Mouse (Mus musculus) embryonic facial prominence, embryonic 10.5 days (tissue): ENCODE results near the gene Ptx4. TPM values are rescaled to one million over a fixed set of nuclear protein-coding genes. Genes with fewer than 3 reads are reported as not detected.
A peak's percentile ranks its signal among the peaks of the same experiment; 100 is the strongest.

Source experiments
- DNase-seq: peaks from one replicate; pipeline ENCODE4 v3.0.0-alpha.2; 2017; ENCODE audit warnings: low spot score
- H3K27ac ChIP-seq: fragments of 300-500 bp; sonication (generic); replicated peaks from 2 replicates; pipeline ENCODE4 v1.5.1; 2016; ENCODE audit warnings: mild to moderate bottlenecking
- H3K27me3 ChIP-seq: fragments of 300-500 bp; sonication (generic); replicated peaks from 2 replicates; pipeline ENCODE4 v1.6.1; 2016; ENCODE audit warnings: low read depth, mild to moderate bottlenecking; ENCODE audit not compliant: poor library complexity, severe bottlenecking
- H3K36me3 ChIP-seq: fragments of 300-500 bp; sonication (generic); replicated peaks from 2 replicates; pipeline ENCODE4 v1.6.1; 2016; ENCODE audit warnings: mild to moderate bottlenecking, moderate library complexity
- H3K4me1 ChIP-seq: fragments of 300-500 bp; sonication (generic); 2 replicates; pipeline ENCODE4 v1.6.1; 2016
- H3K4me3 ChIP-seq: fragments of 300-500 bp; sonication (generic); 2 replicates; pipeline ENCODE4 v1.5.1; 2016; ENCODE audit warnings: mild to moderate bottlenecking, moderate library complexity
- H3K9me3 ChIP-seq: fragments of 300-500 bp; sonication (generic); 2 replicates; pipeline ENCODE4 v1.6.1; 2016; ENCODE audit warnings: mild to moderate bottlenecking
- WGBS: fragments of 180-500 bp; shearing (Covaris S2); methylation state at CpG from one replicate; pipeline ENCODE4 v1.1.7; 2016; 5-methylcytosine and 5-hydroxymethylcytosine counted together
- polyA plus RNA-seq: library from polyadenylated mRNA; unstranded; fragments of >200 nt; fragmentation: Nextera tagmentation; extraction: Ambion mirVana; gene quantifications from 2 replicates; pipeline ENCODE4 v1.2.1, GENCODE M21; 2016

The Ptx4 gene
- polyA plus RNA-seq: 0.09 and 0.14 TPM in 2 replicates

DNA sequence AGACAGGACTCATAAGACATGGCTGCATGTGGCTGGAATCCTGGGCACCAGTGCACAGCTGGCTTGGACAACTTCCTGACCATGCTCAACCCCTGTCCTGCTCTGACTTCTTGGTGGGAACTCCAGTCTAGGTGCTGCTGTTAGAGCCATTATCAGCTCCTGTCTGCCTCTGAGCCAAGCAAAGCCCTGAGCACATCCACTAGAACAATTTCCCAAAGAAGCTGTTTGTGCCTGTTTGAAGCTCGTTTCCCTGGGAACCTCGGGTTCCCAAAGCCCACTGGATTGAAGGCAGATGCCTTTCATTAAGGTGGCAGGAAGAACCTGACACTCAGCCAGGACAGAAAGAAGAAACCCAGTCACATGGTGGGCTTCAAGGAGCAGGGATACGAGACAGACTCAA is at the start of gene Ptx4:
TSS of gene Ptx4 (plus strand) at position 355 of the 400 bp plus-strand sequence.
- WGBS: 41% methylated on average over 3 of the region's 3 CpGs
- Histone ChIP-seq H3K27me3 (no peaks in the 10 kb centered on the region), H3K27ac (no peak within 1 kb of the TSS), H3K4me1 (peaks cover 17% of the 10 kb centered on the region), H3K9me3 (no peaks in the 10 kb centered on the region), H3K4me3 (no peak within 1 kb of the TSS), H3K36me3 (no peaks in the 10 kb centered on the region)
- peak; percentile 30 for DNase-seq

GRCm38 (mm10) chr17:25076906-25077305 is 43.7 kb upstream of the Ptx4 start:
- Histone ChIP-seq H3K27ac (no peak overlapping the region), H3K4me1 (peaks cover 18% of the 10 kb centered on the region), H3K27me3 (no peaks in the 10 kb centered on the region), H3K4me3 (peak overlapping the region; percentile 4; the same call in 1 of the 2 replicates), H3K36me3 (peaks cover 30% of the 10 kb centered on the region), H3K9me3 (no peaks in the 10 kb centered on the region)
- WGBS: 93% methylated on average over 4 of the region's 4 CpGs
- no peak for DNase-seq

DNA sequence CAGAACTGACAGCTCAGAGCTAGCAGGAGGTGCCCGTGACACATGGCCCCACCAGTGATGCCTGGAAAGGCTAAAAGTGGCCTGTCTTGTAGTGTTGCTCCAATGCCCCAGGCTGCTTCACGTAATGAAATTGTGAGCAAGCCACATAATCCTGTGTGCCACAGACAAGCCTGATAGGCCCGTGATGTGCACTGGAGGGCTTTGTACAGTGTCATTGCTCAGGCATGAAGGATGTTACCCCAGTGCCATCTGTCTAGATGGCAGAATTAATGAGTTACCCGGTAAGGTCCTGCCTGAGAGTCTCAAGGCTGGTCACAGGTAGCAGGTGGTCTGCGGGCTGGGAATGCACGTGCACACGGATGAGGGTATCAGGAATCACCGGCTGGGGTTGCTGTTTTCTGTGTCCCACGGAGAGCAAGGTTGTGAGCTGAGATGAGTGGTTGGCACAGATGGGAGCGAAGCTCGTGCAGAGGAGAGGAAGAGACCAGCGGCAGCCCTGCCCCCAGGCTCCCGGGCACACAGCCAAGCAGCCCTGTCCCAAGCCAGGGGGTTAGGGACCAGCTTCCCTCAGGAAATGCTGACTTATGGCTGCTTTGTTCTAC is 42.7 kb upstream of the Ptx4 start:
- Histone ChIP-seq H3K9me3 (no peaks in the 10 kb centered on the region), H3K4me1 (peaks cover 28% of the 10 kb centered on the region), H3K27me3 (no peaks in the 10 kb centered on the region), H3K27ac (no peak overlapping the region), H3K4me3 (peak overlapping the region; percentile 4; the same call in 1 of the 2 replicates), H3K36me3 (peaks cover 30% of the 10 kb centered on the region)
- no peak for DNase-seq
- 84% methylated on average over 13 of the region's 13 CpGs for WGBS

GRCm38 (mm10) chr17:25080210-25080609 is 40.4 kb upstream of the Ptx4 start:
- peak overlapping the region; percentile 76 for H3K27ac ChIP-seq
- H3K9me3 ChIP-seq: no peaks in the 10 kb centered on the region
- 92% methylated on average over 13 of the region's 13 CpGs for WGBS
- no peaks in the 10 kb centered on the region for H3K27me3 ChIP-seq
- DNase-seq: no peak
- H3K4me1 ChIP-seq: peaks cover 50% of the 10 kb centered on the region
- peak overlapping the region; percentile 43 for H3K4me3 ChIP-seq
- H3K36me3 ChIP-seq: peaks cover 28% of the 10 kb centered on the region

- 65% methylated on average over 11 of the region's 11 CpGs for WGBS
- Histone ChIP-seq H3K27me3 (no peaks in the 10 kb centered on the region), H3K36me3 (peaks cover 28% of the 10 kb centered on the region), H3K27ac (peak overlapping the region; percentile 76), H3K4me3 (peak overlapping the region; percentile 43), H3K9me3 (no peaks in the 10 kb centered on the region), H3K4me1 (peaks cover 58% of the 10 kb centered on the region)
- peak; percentile 19 for DNase-seq
Observed at GRCm38 (mm10) chr17:25080960-25081381, 39.6 kb upstream of the Ptx4 start.

GRCm38 (mm10) chr17:25082081-25082847 is 38.3 kb upstream of the Ptx4 start:
- Histone ChIP-seq H3K27ac (peak overlapping the region; percentile 91), H3K9me3 (no peaks in the 10 kb centered on the region), H3K27me3 (no peaks in the 10 kb centered on the region), H3K4me3 (no peak overlapping the region), H3K4me1 (peaks cover 59% of the 10 kb centered on the region), H3K36me3 (peaks cover 22% of the 10 kb centered on the region)
- DNase-seq: peak; percentile 24
- WGBS: 68% methylated on average over 14 of the region's 14 CpGs

- H3K27me3 ChIP-seq: no peaks in the 10 kb centered on the region
- peak overlapping the region; percentile 91 for H3K27ac ChIP-seq
- H3K4me1 ChIP-seq: peaks cover 59% of the 10 kb centered on the region
- WGBS: 45% methylated on average over 3 of the region's 3 CpGs
- 0 out of 2 replicates have a peak overlapping the region, but pooled peaks have one; percentile 11 for H3K4me3 ChIP-seq
- DNase-seq: no peak
- H3K9me3 ChIP-seq: no peaks in the 10 kb centered on the region
- H3K36me3 ChIP-seq: peaks cover 23% of the 10 kb centered on the region
Observed at GRCm38 (mm10) chr17:25082887-25083286, 37.7 kb upstream of the Ptx4 start.

- peaks cover 29% of the 10 kb centered on the region for H3K36me3 ChIP-seq
- peak within 1 kb of the TSS; percentile 91 for H3K27ac ChIP-seq
- WGBS: 34% methylated on average over 7 of the region's 7 CpGs
- peaks cover 59% of the 10 kb centered on the region for H3K4me1 ChIP-seq
- DNase-seq: peak; percentile 89
- no peaks in the 10 kb centered on the region for H3K27me3 ChIP-seq
- H3K4me3 ChIP-seq: 0 out of 2 replicates have a peak within 1 kb of the TSS, but pooled peaks have one; percentile 11
- no peaks in the 10 kb centered on the region for H3K9me3 ChIP-seq
Observed at GRCm38 (mm10) chr17:25083444-25083931, 37.1 kb upstream of the Ptx4 start, which contains the start of gene Tmem204. Gene Tmem204 (minus strand): TSS chr17:25083591.

GRCm38 (mm10) chr17:25084835-25085385 is 35.6 kb upstream of the Ptx4 start:
- no peak for DNase-seq
- H3K4me1 ChIP-seq: peaks cover 59% of the 10 kb centered on the region
- 84% methylated on average over 13 of the region's 13 CpGs for WGBS
- H3K4me3 ChIP-seq: no peak overlapping the region
- no peaks in the 10 kb centered on the region for H3K9me3 ChIP-seq
- no peaks in the 10 kb centered on the region for H3K27me3 ChIP-seq
- peak overlapping the region; percentile 91 for H3K27ac ChIP-seq
- peaks cover 40% of the 10 kb centered on the region for H3K36me3 ChIP-seq

- Histone ChIP-seq H3K36me3 (peaks cover 43% of the 10 kb centered on the region), H3K4me1 (peaks cover 43% of the 10 kb centered on the region), H3K27me3 (no peaks in the 10 kb centered on the region), H3K27ac (no peak overlapping the region), H3K4me3 (no peak overlapping the region), H3K9me3 (no peaks in the 10 kb centered on the region)
- DNase-seq: no peak
- WGBS: 88% methylated on average over 7 of the region's 7 CpGs
Observed at GRCm38 (mm10) chr17:25086724-25087123, 33.8 kb upstream of the Ptx4 start.

GRCm38 (mm10) chr17:25089158-25089557 is 31.4 kb upstream of the Ptx4 start:
- Histone ChIP-seq H3K4me1 (peaks cover 20% of the 10 kb centered on the region), H3K4me3 (no peak overlapping the region), H3K36me3 (peaks cover 64% of the 10 kb centered on the region), H3K27ac (no peak overlapping the region), H3K9me3 (no peaks in the 10 kb centered on the region), H3K27me3 (no peaks in the 10 kb centered on the region)
- WGBS: 93% methylated on average over 10 of the region's 10 CpGs
- no peak for DNase-seq

DNA sequence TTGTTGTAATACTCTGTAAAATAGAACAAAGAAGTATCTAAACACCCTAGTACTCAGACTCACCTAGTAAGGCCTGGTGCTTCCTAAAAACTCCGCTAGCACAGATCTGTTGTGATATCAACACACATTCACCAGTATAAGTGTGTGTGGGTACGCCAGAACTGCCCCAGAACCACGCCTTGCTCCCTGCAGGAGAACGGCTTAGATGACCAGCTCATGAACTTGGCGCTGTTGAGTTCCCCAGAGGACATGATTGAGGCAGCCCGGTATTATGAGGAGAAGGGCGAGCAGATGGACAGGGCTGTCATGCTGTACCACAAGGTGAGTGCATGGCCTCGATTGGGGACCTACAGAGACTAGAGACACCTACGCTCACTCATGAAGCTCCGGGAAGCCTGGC is 30.1 kb upstream of the Ptx4 start:
- Histone ChIP-seq H3K4me1 (peaks cover 7% of the 10 kb centered on the region; the same call in 1 of the 2 replicates), H3K4me3 (no peak overlapping the region), H3K27ac (no peak overlapping the region), H3K9me3 (no peaks in the 10 kb centered on the region), H3K27me3 (no peaks in the 10 kb centered on the region), H3K36me3 (peaks cover 77% of the 10 kb centered on the region)
- DNase-seq: no peak
- WGBS: 93% methylated on average over 10 of the region's 10 CpGs
